Comparison of ENCODE assay signal across 7 mouse cellular contexts in genomic region chr3:93556599-93556998, GRCm38 (mm10). TPM values are rescaled to one million over a fixed set of nuclear protein-coding genes. Genes with fewer than 3 reads are reported as not detected.
DNase-seq lines count a peak whose midpoint lies in the region; ATAC-seq and TF ChIP-seq lines count a peak whose summit lies in the region.

No protein-coding gene starts in this region.

- peaks cover 12% of the 10 kb centered on the region for H3K36me3 ChIP-seq in kidney, postnatal 0 days (ENCODE audit: insufficient read depth, low read length)
- no peaks in the 10 kb centered on the region for H3K36me3 ChIP-seq in hindbrain, embryonic 14.5 days (replicated peaks; ENCODE audit: control insufficient read depth, insufficient read depth)
- H3K36me3 ChIP-seq in neural tube, embryonic 13.5 days, result peaks cover 5% of the 10 kb centered on the region; the same call in 1 of the 2 replicates

- H3K27me3 ChIP-seq in kidney, postnatal 0 days (ENCODE audit: insufficient read depth, low read length), result no peaks in the 10 kb centered on the region
- H3K27me3 ChIP-seq in hindbrain, embryonic 14.5 days (ENCODE audit: control insufficient read depth, insufficient read depth, low read length), result peaks cover 13% of the 10 kb centered on the region
- H3K27me3 ChIP-seq in neural tube, embryonic 13.5 days, result peaks cover 39% of the 10 kb centered on the region
- no peaks in the 10 kb centered on the region for H3K27me3 ChIP-seq in cerebellum, adult 2 months (ENCODE audit: control insufficient read depth, insufficient read depth, low read length)

- H3K9ac ChIP-seq in kidney, postnatal 0 days (ENCODE audit: low read depth, low read length), result peak overlapping the region; percentile 74; the same call in 1 of the 2 replicates
- H3K9ac ChIP-seq in hindbrain, embryonic 14.5 days, result no peak overlapping the region
- peak overlapping the region; percentile 79; the same call in 1 of the 2 replicates for H3K9ac ChIP-seq in neural tube, embryonic 13.5 days

- no peak for ATAC-seq in kidney, postnatal 0 days (replicated peaks; ENCODE audit: low FRiP score, low read depth)
- no peak for ATAC-seq in hindbrain, embryonic 14.5 days (ENCODE audit: low FRiP score)
- ATAC-seq in neural tube, embryonic 13.5 days (ENCODE audit: low read depth), result no peak

- peak overlapping the region; percentile 91; the same call in 1 of the 2 replicates for H3K27ac ChIP-seq in kidney, postnatal 0 days
- H3K27ac ChIP-seq in bone marrow, adult 2 months (ENCODE audit: control insufficient read depth, insufficient read depth, low read depth, low read length, poor library complexity), result no peak overlapping the region
- no peak overlapping the region for H3K27ac ChIP-seq in hindbrain, embryonic 14.5 days
- H3K27ac ChIP-seq in neural tube, embryonic 13.5 days (replicated peaks), result peak overlapping the region; percentile 80; the same call in 1 of the 2 replicates
- no peak overlapping the region for H3K27ac ChIP-seq in cerebellum, adult 2 months (ENCODE audit: insufficient read depth, low read length)

- H3K4me3 ChIP-seq in kidney, postnatal 0 days (replicated peaks; ENCODE audit: low read depth, low read length), result peak overlapping the region; percentile 57
- peak overlapping the region; percentile 37 for H3K4me3 ChIP-seq in bone marrow, adult 2 months (replicated peaks; ENCODE audit: control insufficient read depth, low read depth, low read length)
- H3K4me3 ChIP-seq in hindbrain, embryonic 14.5 days (replicated peaks; ENCODE audit: low read length), result peak overlapping the region; percentile 45
- peak overlapping the region; percentile 52 for H3K4me3 ChIP-seq in neural tube, embryonic 13.5 days
- H3K4me3 ChIP-seq in cerebellum, adult 2 months (replicated peaks; ENCODE audit: insufficient read depth, low read depth, low read length), result no peak overlapping the region

- H3K4me2 ChIP-seq in kidney, postnatal 0 days (ENCODE audit: low read length), result peak overlapping the region; percentile 61
- peak overlapping the region; percentile 82 for H3K4me2 ChIP-seq in hindbrain, embryonic 14.5 days (replicated peaks)
- peak overlapping the region; percentile 80 for H3K4me2 ChIP-seq in neural tube, embryonic 13.5 days

- DNase-seq in kidney, postnatal 0 days (ENCODE audit: low spot score), result no peak
- no peak for DNase-seq in kidney, postnatal 10 days
- DNase-seq in hindbrain, embryonic 14.5 days (ENCODE audit: low spot score), result no peak
- no peak for DNase-seq in cerebellum, postnatal 14 days
- DNase-seq in cerebellum, adult 2 months, result no peak

- H3K9me3 ChIP-seq in kidney, postnatal 0 days (replicated peaks; ENCODE audit: low read length), result no peaks in the 10 kb centered on the region
- no peaks in the 10 kb centered on the region for H3K9me3 ChIP-seq in hindbrain, embryonic 14.5 days (ENCODE audit: control insufficient read depth, low read length)
- no peaks in the 10 kb centered on the region for H3K9me3 ChIP-seq in neural tube, embryonic 13.5 days

- no peak for TF ChIP-seq POLR2A in bone marrow, adult 2 months (IDR thresholded peaks at IDR 0.05; ENCODE audit: borderline replicate concordance, control insufficient read depth, low read depth, low read length)
- TF ChIP-seq POLR2A in cerebellum, adult 2 months (IDR thresholded peaks at IDR 0.05; ENCODE audit: borderline replicate concordance, insufficient read depth, low read length), result no peak

- TF ChIP-seq CTCF in kidney, postnatal 0 days (IDR thresholded peaks at IDR 0.05; ENCODE audit: low read depth), result no peak
- TF ChIP-seq CTCF in bone marrow, adult 2 months (IDR thresholded peaks at IDR 0.05; ENCODE audit: control insufficient read depth, insufficient read depth, low read length), result no peak
- no peak for TF ChIP-seq CTCF in cerebellum, adult 2 months (IDR thresholded peaks at IDR 0.05; ENCODE audit: borderline replicate concordance, insufficient read depth, low read depth, low read length)

- 36% methylated on average over 1 of the region's 1 CpGs for WGBS in kidney, postnatal 0 days
- 5% methylated on average over 1 of the region's 1 CpGs for WGBS in bone marrow, adult 2 months
- 73% methylated on average over 1 of the region's 1 CpGs for WGBS in hindbrain, embryonic 14.5 days
- 74% methylated on average over 1 of the region's 1 CpGs for WGBS in neural tube, embryonic 13.5 days
- WGBS in cerebellum, adult 2 months, result 36% methylated on average over 1 of the region's 1 CpGs

- H3K4me1 ChIP-seq in kidney, postnatal 0 days (replicated peaks; ENCODE audit: insufficient read depth, low read length), result peaks cover 20% of the 10 kb centered on the region
- H3K4me1 ChIP-seq in bone marrow, adult 2 months (ENCODE audit: control insufficient read depth, insufficient read depth, low read length), result no peaks in the 10 kb centered on the region; the same call in 1 of the 2 replicates
- H3K4me1 ChIP-seq in hindbrain, embryonic 14.5 days (replicated peaks; ENCODE audit: control insufficient read depth, insufficient read depth, low read length), result peaks cover 10% of the 10 kb centered on the region
- H3K4me1 ChIP-seq in neural tube, embryonic 13.5 days (replicated peaks), result peaks cover 17% of the 10 kb centered on the region
- H3K4me1 ChIP-seq in cerebellum, adult 2 months (ENCODE audit: control insufficient read depth, insufficient read depth, low read length), result no peaks in the 10 kb centered on the region

RNA-seq across cellular contexts. Expression of gene S100a10, which starts 1.7 kb away (rescaled TPM):
- 534 and 566 TPM in 2 replicates for polyA plus RNA-seq in kidney, postnatal 0 days (2015; fragmentation: Nextera tagmentation; extraction: Ambion mirVana)
- 70.0 and 138 TPM in 2 replicates for polyA plus RNA-seq in bone marrow, adult 2 months (2011; ENCODE audit: insufficient read depth, insufficient read length, low replicate concordance, missing spikeins)
- 172 and 201 TPM in 2 replicates for polyA plus RNA-seq in hindbrain, embryonic 14.5 days (2014; fragmentation: Nextera tagmentation; extraction: Ambion mirVana)
- 363 and 435 TPM in 2 replicates for polyA plus RNA-seq in neural tube, embryonic 13.5 days (2015; fragmentation: Nextera tagmentation; extraction: Ambion mirVana)
- 60.1 and 60.6 TPM in 2 replicates for polyA plus RNA-seq in cerebellum, adult 2 months (2012; rRNA removed)

RNA-seq across cellular contexts. Expression of gene S100a11, which starts 36.3 kb away (rescaled TPM):
- polyA plus RNA-seq in kidney, postnatal 0 days (2015; fragmentation: Nextera tagmentation; extraction: Ambion mirVana), result 2,066 and 2,191 TPM in 2 replicates
- 170 and 358 TPM in 2 replicates for polyA plus RNA-seq in bone marrow, adult 2 months (2011; ENCODE audit: insufficient read depth, insufficient read length, low replicate concordance, missing spikeins)
- polyA plus RNA-seq in hindbrain, embryonic 14.5 days (2014; fragmentation: Nextera tagmentation; extraction: Ambion mirVana), result 185 and 218 TPM in 2 replicates
- 312 and 319 TPM in 2 replicates for polyA plus RNA-seq in neural tube, embryonic 13.5 days (2015; fragmentation: Nextera tagmentation; extraction: Ambion mirVana)
- polyA plus RNA-seq in cerebellum, adult 2 months (2012; rRNA removed), result 25.5 and 25.9 TPM in 2 replicates

Comparison
In these comparisons a context has a peak if more than half of its experiments do, and no peak if none do; other contexts are left out.
1. H3K27ac ChIP-seq: peak in kidney, postnatal 0 days (single experiment) and neural tube, embryonic 13.5 days (single experiment); none in bone marrow, adult 2 months (single experiment), hindbrain, embryonic 14.5 days (single experiment) and cerebellum, adult 2 months (single experiment).
2. Peak in every context shown above with its lines, with median percentiles within 50 percentile points of each other: H3K4me2 ChIP-seq.